Mouse (Mus musculus) B cell, adult (primary cell): Measurements from ENCODE around the gene Cyp2t4. TPM values are rescaled to one million over a fixed set of nuclear protein-coding genes. Genes with fewer than 3 reads are reported as not detected.

ENCODE experiments used
- total RNA-seq: library from RNA; stranded (reverse); gene quantifications from 4 replicates; pipeline ENCODE4 v1.2.4, GENCODE M21; 2023; ENCODE audit not compliant: inconsistent age

Cyp2t4 gene
- total RNA-seq, result not detected in 4 replicates

DNA sequence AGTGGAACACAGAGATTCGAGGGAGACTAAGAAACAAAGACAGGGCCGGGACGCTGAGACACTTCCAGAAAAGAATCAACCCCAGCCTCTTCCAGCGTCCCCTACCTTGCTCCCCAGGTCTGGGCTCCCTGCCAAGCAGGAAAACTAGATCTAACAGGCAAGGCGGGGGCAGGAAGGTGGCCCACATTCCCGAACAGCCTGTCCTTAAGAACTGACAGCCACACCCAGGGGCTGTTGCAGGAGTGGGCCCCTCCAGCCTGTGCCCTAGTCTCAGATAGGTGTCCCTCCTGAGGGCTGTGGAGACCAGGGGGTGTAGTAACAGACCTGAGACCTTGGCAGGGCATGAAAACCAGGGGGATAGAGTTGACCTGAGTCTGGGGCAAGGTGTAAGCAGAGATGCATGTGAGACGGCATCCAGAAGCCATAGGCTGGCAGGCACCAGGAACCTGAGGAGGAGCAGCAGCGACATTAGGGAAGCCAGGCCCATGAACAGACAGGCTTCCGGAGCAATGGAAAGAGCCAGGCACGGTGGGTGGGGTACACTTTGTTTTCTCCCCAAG, at the start of gene Cyp2t4:
Gene Cyp2t4 (plus strand): TSS at position 510 of the 560 bp plus-strand sequence.

DNA sequence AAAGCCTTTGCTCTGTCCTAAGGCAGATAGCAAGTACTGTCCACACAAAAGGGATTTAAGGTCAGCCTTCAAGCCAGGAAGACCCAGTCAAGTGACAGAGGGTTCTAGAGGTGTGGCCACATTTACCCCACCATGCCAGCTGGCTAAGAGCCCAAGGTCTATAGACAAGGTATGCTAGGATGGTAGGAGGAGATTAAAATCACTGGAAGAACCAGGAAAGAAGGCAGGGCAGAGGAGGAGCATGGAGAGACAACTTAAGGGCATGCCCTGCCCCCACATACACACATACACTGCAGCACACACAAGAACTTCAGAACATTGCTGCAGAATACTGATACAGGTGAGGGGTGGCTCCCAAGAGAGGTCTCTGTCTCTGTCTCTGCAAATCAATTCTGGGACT, 33.8 kb upstream of the Cyp2t4 start, which contains the start of gene Cyp2f2:
Gene Cyp2f2 (plus strand): TSS at position 234 of the 400 bp plus-strand sequence.

DNA sequence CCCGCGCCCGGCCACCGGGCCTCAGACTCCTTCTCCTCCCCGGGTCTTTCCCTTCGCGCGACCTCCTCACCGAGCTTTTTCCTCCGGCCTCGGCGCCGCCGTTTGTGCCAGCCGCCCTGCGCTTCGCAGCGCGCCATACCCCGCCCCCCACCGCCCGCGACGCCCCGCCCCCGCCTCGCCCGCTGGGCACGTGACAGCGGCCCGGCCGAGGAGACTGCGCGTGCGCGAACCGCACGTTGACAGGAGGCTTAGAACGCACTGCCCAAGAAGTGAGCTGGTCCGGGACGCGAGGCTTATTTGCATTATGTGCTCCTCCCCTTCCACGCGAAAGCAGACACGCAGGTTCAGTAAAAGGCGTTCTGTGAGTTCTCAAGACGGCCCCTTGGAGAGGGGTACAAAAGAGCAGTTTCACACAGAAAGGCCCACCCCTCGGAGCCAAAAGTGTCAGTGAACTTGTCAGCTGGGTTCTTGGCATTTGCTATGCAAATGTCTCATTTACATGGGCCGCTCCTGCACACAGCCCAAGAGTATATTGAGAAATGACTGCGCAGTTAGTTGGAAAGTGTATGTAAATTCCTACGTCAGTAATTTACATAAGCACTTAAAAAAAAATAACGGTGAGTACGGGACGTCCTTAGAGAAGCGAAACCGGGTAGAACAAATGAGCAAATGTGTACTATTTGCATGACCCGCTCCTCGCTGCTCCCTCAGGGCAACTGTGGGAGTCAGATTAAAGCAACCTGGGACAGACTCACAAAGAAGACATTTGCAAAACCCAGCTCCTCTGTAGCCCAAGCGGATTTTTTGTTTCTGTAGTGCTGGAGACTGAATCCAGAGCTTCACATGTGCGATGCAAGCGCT, 13.3 kb downstream of the Cyp2t4 start, which contains the start of gene Egln2:
Gene Egln2 (minus strand): TSS at position 189 of the 861 bp plus-strand sequence.

DNA sequence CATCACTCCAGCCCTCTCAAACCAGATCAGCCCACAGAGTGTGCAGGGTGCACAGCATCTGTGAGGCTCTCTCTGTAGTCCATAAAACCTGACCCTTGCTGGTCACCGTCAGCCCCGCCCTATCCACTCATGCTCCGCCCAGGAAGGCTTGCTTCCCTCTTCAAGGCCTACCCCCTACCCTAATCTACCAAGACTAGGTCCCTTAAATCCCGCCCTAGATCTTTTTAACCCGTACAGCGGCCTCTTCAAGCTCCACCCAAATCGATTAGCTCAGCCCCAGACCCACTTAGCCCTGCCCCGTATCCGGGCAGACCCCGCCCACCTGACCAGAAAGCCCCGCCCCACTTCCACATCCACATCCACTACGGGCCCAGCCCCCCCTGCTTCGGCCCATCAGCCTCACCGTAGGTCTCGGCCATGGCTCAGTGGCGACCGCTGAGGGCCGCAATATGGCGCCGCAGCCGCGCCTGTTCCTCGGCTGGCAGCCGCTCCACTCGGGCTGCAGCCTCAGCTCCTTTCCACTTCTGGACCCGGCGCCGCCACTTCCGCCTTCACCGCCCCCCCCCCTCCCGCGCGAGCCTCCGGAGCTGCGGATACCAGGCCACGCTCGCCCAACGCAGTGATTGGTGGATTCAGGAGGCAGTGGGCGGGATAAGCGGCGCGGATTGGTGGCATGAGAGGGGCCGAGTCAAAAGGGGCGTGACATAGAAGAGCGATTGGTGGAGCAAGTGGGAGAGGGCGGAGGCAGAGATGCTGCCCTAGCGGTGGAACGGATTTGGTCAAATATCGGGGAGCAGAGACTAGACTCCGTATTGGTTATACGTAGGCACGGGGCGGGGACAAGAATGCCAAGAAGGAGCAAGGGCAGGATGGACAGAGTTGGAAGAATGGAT, 25.1 kb downstream of the Cyp2t4 start, which contains the start of gene Rab4b:
Gene Rab4b (minus strand): TSS at position 573 of the 893 bp plus-strand sequence.

DNA sequence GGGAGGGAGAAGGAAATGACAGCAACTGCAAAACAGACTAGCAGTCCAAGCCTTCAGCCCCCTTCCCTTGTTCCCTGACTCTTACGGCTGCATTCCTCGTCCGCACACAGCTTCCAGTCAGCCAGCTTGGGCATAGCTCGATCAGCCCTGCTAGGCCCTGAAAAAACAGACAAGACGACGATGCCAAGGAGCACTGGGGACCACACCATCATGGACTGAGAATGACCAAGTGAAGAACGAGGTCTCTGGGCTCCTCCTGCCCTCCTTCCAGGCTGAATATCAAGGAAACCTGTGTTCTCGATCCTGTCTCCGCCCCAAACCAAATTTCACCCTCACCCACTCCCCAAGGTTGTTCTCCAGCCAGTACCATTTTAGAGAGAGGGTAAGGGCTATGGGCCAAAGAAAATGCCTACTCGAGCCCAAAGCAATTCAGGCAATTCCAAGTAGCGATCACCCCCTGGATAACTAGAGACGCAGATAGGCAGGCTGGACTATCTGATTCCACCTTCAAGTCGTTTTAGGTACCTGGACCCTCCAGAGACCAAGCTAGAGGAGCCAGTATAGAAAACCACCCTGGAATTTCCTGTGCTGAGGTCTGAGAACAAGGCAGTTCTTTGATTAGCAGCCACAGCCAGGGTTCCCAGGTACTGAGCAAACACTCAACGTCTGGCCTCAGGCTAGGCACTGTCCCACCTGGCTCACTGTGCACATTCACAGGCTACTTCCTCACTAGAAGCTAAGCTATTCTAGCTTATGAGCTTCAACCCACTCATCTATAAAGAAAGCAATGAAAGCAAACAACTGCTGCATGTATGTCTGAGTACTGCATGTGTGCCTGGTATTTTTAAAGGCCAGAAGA, 27.6 kb downstream of the Cyp2t4 start, which contains the start of the genes Gm21983 and Mia:
Gene Gm21983 (minus strand): TSS at position 250 of the 859 bp plus-strand sequence.
Gene Mia (minus strand): TSS at position 321 of the 859 bp plus-strand sequence.

DNA sequence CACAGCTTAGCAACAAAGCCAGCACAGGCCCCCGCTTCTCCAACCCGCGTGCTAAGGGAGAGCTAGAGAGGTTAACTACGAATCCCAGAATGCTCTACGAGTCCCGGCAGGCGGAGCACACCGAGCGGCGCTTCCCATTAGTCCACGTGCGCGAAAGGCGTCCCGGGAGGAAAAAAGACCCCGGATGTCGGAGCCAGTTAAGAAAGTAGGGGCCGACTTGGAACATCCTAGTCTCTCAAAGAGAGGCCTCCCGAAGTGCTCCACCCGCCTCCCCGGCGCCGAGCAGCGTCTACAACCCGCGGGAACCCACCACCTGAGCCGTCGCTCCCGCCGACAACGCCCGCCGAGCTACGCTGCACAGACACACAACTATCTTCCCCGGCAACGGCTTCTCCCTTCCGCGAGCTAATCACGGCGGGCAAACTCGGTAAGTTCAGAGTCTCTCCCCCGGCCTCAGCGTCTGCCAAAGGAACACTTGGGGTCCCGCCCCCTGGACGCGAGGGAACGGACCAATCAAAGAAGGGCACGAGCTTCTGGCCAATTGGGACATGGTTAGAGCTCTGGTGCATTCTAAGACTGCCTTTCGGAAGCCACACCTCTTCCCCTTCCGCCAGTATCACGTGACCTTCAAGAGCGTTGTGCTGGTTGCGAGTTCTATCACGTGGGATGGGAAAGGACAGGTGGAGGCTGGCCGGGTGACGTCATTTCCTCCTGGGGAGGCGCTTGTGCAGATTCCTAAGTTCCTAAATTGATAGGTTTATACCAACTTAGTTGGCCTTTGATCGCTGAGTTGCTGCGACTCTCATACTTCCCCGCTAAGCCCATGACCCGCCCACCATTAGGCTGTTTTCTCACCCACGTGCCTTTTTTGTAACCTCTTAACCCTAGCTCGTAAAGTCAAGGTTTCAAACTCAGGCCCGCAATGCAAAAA, 42.4 kb downstream of the Cyp2t4 start, which contains the start of the genes BC024978 and Snrpa:
Gene BC024978 (plus strand): TSS at position 101 of the 931 bp plus-strand sequence.
Gene Snrpa (minus strand): TSS at position 591 of the 931 bp plus-strand sequence.

Other genes with a start within 250 kb of the Cyp2t4 start
- gene Cyp2a22, start 214.3 kb upstream of the Cyp2t4 start, total RNA-seq, result not detected in 4 replicates
- not detected in 4 replicates for gene Cyp2a12, start 124.6 kb upstream of the Cyp2t4 start, total RNA-seq
- gene Cyp2f2, start 33.8 kb upstream of the Cyp2t4 start, total RNA-seq, result not detected in 4 replicates
- gene Egln2, start 13.1 kb downstream of the Cyp2t4 start, total RNA-seq, result 226 to 254 TPM (median 243 TPM) in 4 replicates
- 167 to 187 TPM (median 176 TPM) in 4 replicates for gene Rab4b, start 25.2 kb downstream of the Cyp2t4 start, total RNA-seq
- not detected in 4 replicates for gene Gm21983, start 27.4 kb downstream of the Cyp2t4 start, total RNA-seq
- gene Mia, start 27.4 kb downstream of the Cyp2t4 start, total RNA-seq, result 0.57 to 1.5 TPM (median 0.90 TPM) in 3 of 4 replicates, not detected in the other
- gene BC024978, start 42.1 kb downstream of the Cyp2t4 start, total RNA-seq, result 15.0 to 18.0 TPM (median 16.3 TPM) in 4 replicates
- gene Snrpa, start 42.6 kb downstream of the Cyp2t4 start, total RNA-seq, result 98.7 to 129 TPM (median 118 TPM) in 4 replicates
- gene Itpkc, start 74.9 kb downstream of the Cyp2t4 start, total RNA-seq, result 16.9 to 22.1 TPM (median 20.3 TPM) in 4 replicates
- 25.8 to 31.0 TPM (median 27.4 TPM) in 4 replicates for gene Coq8b, start 79.3 kb downstream of the Cyp2t4 start, total RNA-seq
- 1.4 to 3.2 TPM (median 1.6 TPM) in 4 replicates for gene Numbl, start 104.7 kb downstream of the Cyp2t4 start, total RNA-seq
- gene Ltbp4, start 184.0 kb downstream of the Cyp2t4 start, total RNA-seq, result 0.87 to 0.97 TPM (median 0.93 TPM) in 4 replicates
- gene Shkbp1, start 202.3 kb downstream of the Cyp2t4 start, total RNA-seq, result 87.2 to 119 TPM (median 99.9 TPM) in 4 replicates
- not detected in 4 replicates for gene Gm20479, start 203.7 kb downstream of the Cyp2t4 start, total RNA-seq